Mouse (Mus musculus) limb, embryonic 11.5 days (tissue): ENCODE measurements around the gene Gpx1. TPM values are rescaled to one million over a fixed set of nuclear protein-coding genes. Genes with fewer than 3 reads are reported as not detected.

Source experiments
- ATAC-seq: fragments of 200-750 bp; cut with Nextera tagmentation; 2 replicates; pipeline ENCODE4 v1.8.0; 2017; ENCODE audit warnings: low read depth; ENCODE audit not compliant: insufficient number of reproducible peaks, low FRiP score, low TSS enrichment
- DNase-seq: peaks from one replicate; pipeline ENCODE4 v3.0.0-alpha.2; 2015; ENCODE audit warnings: low spot score
- H3K27ac ChIP-seq: fragments of 300-500 bp; sonication (generic); replicated peaks from 2 replicates; pipeline ENCODE4 v1.5.1; 2014; ENCODE audit warnings: low read depth, mild to moderate bottlenecking, low read length
- H3K27me3 ChIP-seq: fragments of 300-500 bp; sonication (generic); 2 replicates; pipeline ENCODE4 v1.6.1; 2014; ENCODE audit warnings: mild to moderate bottlenecking, low read length, mixed read lengths; ENCODE audit not compliant: control insufficient read depth, insufficient read depth
- H3K36me3 ChIP-seq: fragments of 300-500 bp; sonication (generic); 2 replicates; pipeline ENCODE4 v1.6.1; 2014; ENCODE audit warnings: mild to moderate bottlenecking, low read length, moderate library complexity, mixed read lengths; ENCODE audit not compliant: control insufficient read depth, insufficient read depth
- H3K4me1 ChIP-seq: fragments of 300-500 bp; sonication (generic); 2 replicates; pipeline ENCODE4 v1.6.1; 2014; ENCODE audit warnings: low read length, mixed read lengths; ENCODE audit not compliant: control insufficient read depth, insufficient read depth
- H3K4me2 ChIP-seq: fragments of 300-500 bp; sonication (generic); 2 replicates; pipeline ENCODE4 v1.6.1; 2014; ENCODE audit warnings: low read depth, mild to moderate bottlenecking, moderate library complexity; ENCODE audit not compliant: severe bottlenecking
- H3K4me3 ChIP-seq: fragments of 300-500 bp; sonication (generic); 2 replicates; pipeline ENCODE4 v1.5.1; 2014; ENCODE audit warnings: low read depth, low read length
- H3K9ac ChIP-seq: fragments of 300-500 bp; sonication (generic); 2 replicates; pipeline ENCODE4 v1.6.1; 2014; ENCODE audit warnings: mild to moderate bottlenecking, low read length
- H3K9me3 ChIP-seq: fragments of 300-500 bp; sonication (generic); 2 replicates; pipeline ENCODE4 v1.6.1; 2016; ENCODE audit warnings: low read length; ENCODE audit not compliant: control insufficient read depth
- WGBS: fragments of 180-500 bp; shearing (Covaris S2); extraction: QIAGEN DNeasy Blood & Tissue Kit; methylation state at CpG from one replicate; pipeline ENCODE4 v1.1.7; 2014; 5-methylcytosine and 5-hydroxymethylcytosine counted together
- polyA plus RNA-seq: library from polyadenylated mRNA; unstranded; fragments of >200 nt; fragmentation: Nextera tagmentation; extraction: Ambion mirVana; gene quantifications from 2 replicates; pipeline ENCODE4 v1.2.1, GENCODE M21; 2014

Gene Gpx1
- polyA plus RNA-seq, 1 experiment from 2014 or later: 887 TPM

GRCm38 (mm10) chr9:108324784-108325183 is 13.9 kb upstream of the Gpx1 start:
- Histone ChIP-seq H3K4me2 (no peak overlapping the region), H3K4me3 (no peak overlapping the region), H3K27ac (no peak overlapping the region), H3K36me3 (peaks cover 12% of the 10 kb centered on the region; the same call in 1 of the 2 replicates), H3K27me3 (no peaks in the 10 kb centered on the region), H3K9ac (no peak overlapping the region), H3K9me3 (no peaks in the 10 kb centered on the region), H3K4me1 (no peaks in the 10 kb centered on the region)
- DNase-seq: no peak
- ATAC-seq: no peak
- whole genome bisulfite sequencing: 89% methylated on average over 1 of the region's 1 CpGs

GRCm38 (mm10) chr9:108325811-108326210 is 12.9 kb upstream of the Gpx1 start:
- no peak overlapping the region for H3K4me2 ChIP-seq
- H3K4me3 ChIP-seq: no peak overlapping the region
- H3K27me3 ChIP-seq: no peaks in the 10 kb centered on the region
- H3K9me3 ChIP-seq: no peaks in the 10 kb centered on the region
- no peaks in the 10 kb centered on the region for H3K4me1 ChIP-seq
- no peak overlapping the region for H3K9ac ChIP-seq
- DNase-seq (no peak), ATAC-seq (no peak)
- WGBS: 97% methylated on average over 2 of the region's 2 CpGs
- H3K36me3 ChIP-seq: peaks cover 14% of the 10 kb centered on the region; the same call in 1 of the 2 replicates
- no peak overlapping the region for H3K27ac ChIP-seq

DNA sequence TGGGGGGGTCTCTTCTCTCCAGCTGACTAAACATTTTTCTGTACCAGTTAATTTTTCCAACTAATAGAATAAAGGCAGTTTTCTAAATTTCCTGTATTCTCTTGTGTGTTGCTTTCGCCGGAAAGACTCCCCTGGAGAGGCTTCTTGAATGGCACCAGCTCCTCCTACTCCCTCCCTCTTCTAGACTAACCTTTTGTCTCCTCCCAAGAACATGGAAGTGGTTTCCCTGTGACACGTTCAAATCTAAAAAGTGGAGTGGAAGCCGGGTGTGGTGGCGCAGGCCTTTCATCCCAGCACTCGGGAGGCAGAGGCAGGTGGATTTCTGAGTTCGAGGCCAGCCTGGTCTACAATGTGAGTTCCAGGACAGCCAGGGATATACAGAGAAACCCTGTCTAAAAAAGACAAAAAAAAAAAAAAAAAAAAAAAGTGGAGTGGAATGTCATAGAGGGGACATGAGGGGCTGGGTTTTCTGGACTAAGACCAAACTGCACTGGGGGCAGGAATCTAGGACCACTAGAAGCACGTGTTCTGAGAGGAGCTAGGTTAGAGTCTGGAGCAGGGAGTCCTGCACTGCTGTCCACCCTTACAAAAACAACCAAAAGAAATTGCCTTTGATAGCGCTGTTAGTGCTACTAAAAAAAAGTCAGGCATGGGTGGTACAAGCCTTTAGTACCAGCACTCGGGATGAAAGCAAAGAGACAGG is 704 bp upstream of the Gpx1 start:
- H3K9ac ChIP-seq: no peak overlapping the region
- H3K4me1 ChIP-seq: no peaks in the 10 kb centered on the region
- 77% methylated on average over 10 of the region's 10 CpGs for whole genome bisulfite sequencing
- no peaks in the 10 kb centered on the region for H3K9me3 ChIP-seq
- H3K27me3 ChIP-seq: no peaks in the 10 kb centered on the region
- H3K4me3 ChIP-seq: no peak overlapping the region
- 0 out of 2 replicates have a peak overlapping the region, but pooled peaks have one; percentile 74 for H3K4me2 ChIP-seq
- H3K36me3 ChIP-seq: peaks cover 8% of the 10 kb centered on the region
- DNase-seq (no peak), ATAC-seq (no peak)
- peak overlapping the region; percentile 93 for H3K27ac ChIP-seq

DNA sequence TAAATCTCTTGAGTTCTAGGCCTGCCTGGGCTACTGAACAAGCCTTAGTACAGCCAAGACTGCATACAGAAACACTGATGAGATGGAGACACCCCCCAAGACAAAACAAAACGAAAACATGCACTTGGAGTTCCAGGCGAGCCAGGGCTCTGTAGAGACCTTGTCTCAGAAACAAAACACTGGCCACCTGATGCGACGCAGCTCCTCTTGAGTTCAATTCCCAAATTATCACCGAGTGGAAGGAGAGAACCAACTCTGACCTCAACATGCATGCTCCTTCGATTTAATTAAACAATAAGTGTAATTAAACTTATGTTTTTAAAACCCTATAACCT is 185 bp upstream of the Gpx1 start:
- Histone ChIP-seq H3K4me1 (no peaks in the 10 kb centered on the region), H3K9ac (peak overlapping the region; percentile 95; the same call in 1 of the 2 replicates), H3K36me3 (peaks cover 8% of the 10 kb centered on the region), H3K27ac (peak overlapping the region; percentile 93), H3K4me3 (peak overlapping the region; percentile 74; the same call in 1 of the 2 replicates), H3K4me2 (peak overlapping the region; percentile 74), H3K27me3 (no peaks in the 10 kb centered on the region), H3K9me3 (no peaks in the 10 kb centered on the region)
- DNase-seq (peak; percentile 45), ATAC-seq (no peak)
- 29% methylated on average over 6 of the region's 6 CpGs for WGBS

DNA sequence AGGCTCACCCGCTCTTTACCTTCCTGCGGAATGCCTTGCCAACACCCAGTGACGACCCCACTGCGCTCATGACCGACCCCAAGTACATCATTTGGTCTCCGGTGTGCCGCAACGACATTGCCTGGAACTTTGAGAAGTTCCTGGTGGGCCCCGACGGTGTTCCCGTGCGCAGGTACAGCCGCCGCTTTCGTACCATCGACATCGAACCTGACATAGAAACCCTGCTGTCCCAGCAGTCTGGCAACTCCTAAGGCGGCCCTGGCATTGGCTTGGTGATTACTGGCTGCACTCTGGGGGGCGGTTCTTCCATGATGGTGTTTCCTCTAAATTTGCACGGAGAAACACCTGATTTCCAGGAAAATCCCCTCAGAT is 1.2 kb downstream of the Gpx1 start:
- Histone ChIP-seq H3K4me3 (peak overlapping the region; percentile 74), H3K27me3 (no peaks in the 10 kb centered on the region), H3K4me1 (no peaks in the 10 kb centered on the region), H3K9ac (peak overlapping the region; percentile 95), H3K36me3 (peaks cover 6% of the 10 kb centered on the region), H3K4me2 (peak overlapping the region; percentile 74), H3K9me3 (no peaks in the 10 kb centered on the region), H3K27ac (peak overlapping the region; percentile 93)
- ATAC-seq (no peak), DNase-seq (peak; percentile 41)
- 10% methylated on average over 20 of the region's 20 CpGs for WGBS

DNA sequence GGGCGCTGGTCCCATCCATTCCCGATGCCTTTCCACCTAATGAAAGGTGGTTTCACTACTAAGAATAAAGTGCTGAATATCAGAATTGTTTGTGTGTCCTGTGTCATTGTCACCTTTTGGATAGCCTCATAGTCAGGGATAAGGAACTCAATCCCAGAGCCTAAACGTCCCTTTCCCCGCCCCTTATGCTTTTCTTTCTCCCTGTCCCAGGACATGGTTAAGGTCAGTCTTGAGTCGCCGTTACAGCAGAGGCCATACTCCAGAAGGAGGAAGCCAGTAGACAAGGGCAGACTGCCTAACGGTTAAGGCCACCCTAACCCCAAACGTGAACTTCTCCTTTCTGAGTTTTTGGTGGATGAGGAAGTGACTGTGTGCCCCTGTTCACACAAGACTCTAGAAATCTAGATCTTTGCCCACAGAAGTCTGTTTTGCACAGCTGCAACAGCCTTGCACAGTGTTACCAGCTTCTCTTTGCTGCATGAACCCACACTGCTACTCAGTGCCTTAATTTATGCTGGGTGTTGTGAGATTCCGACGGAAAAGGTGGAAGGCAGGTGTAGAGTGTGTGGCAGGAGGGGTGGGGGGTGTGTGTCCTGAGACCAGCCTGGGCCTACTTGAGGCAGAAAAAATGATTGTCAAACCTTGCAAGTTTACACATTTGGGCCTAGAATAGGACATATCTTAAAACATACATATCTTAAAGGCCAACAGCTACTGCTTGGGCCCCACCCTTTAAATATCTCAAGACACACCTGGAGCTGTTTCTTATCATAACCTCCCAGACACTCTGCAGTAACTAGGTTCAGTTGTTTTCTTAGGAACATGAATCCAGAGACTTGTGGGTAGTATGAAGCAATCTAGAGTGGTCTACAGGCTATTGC is 1.8 kb downstream of the Gpx1 start:
- H3K4me3 ChIP-seq: peak overlapping the region; percentile 74
- H3K4me1 ChIP-seq: no peaks in the 10 kb centered on the region
- H3K4me2 ChIP-seq: peak overlapping the region; percentile 74
- peak overlapping the region; percentile 95 for H3K9ac ChIP-seq
- DNase-seq: no peak
- H3K27me3 ChIP-seq: no peaks in the 10 kb centered on the region
- H3K36me3 ChIP-seq: no peaks in the 10 kb centered on the region; the same call in 1 of the 2 replicates
- H3K9me3 ChIP-seq: no peaks in the 10 kb centered on the region
- WGBS: 66% methylated on average over 10 of the region's 10 CpGs
- ATAC-seq: no peak
- H3K27ac ChIP-seq: no peak overlapping the region

DNA sequence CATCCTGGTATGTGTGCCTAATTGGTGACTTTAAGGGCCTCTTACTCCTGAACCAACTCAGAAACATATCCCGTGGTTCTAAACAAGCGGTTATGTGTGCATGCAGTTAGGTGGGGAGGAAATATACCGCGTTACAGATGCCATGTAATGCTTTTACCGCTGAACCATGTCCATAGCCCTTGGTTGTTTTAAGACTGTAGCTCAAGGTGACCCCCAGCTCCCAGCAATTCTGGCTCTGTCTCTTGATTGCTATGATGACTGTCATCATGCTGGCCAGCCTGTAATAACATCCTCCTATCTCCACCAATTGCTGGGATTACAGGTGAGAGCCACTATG is 2.4 kb downstream of the Gpx1 start:
- H3K9ac ChIP-seq: no peak overlapping the region
- no peaks in the 10 kb centered on the region for H3K4me1 ChIP-seq
- H3K27ac ChIP-seq: no peak overlapping the region
- no peaks in the 10 kb centered on the region; the same call in 1 of the 2 replicates for H3K36me3 ChIP-seq
- no peak overlapping the region for H3K4me2 ChIP-seq
- 92% methylated on average over 5 of the region's 5 CpGs for WGBS
- no peak for ATAC-seq
- H3K9me3 ChIP-seq: no peaks in the 10 kb centered on the region
- H3K27me3 ChIP-seq: no peaks in the 10 kb centered on the region
- H3K4me3 ChIP-seq: no peak overlapping the region
- DNase-seq: no peak

GRCm38 (mm10) chr9:108341801-108342200 is 3.1 kb downstream of the Gpx1 start:
- H3K27ac ChIP-seq: no peak overlapping the region
- ATAC-seq: no peak

More at GRCm38 (mm10) chr9:108341801-108342200, 3.1 kb downstream of the Gpx1 start:
- Histone ChIP-seq H3K4me3 (no peak overlapping the region), H3K4me1 (no peaks in the 10 kb centered on the region), H3K9me3 (no peaks in the 10 kb centered on the region), H3K9ac (no peak overlapping the region), H3K4me2 (no peak overlapping the region), H3K27me3 (no peaks in the 10 kb centered on the region), H3K36me3 (no peaks in the 10 kb centered on the region)
- DNase-seq: no peak
